Mouse (Mus musculus): Measurements from ENCODE around the gene Arid2. TPM values are rescaled to one million over a fixed set of nuclear protein-coding genes. Genes with fewer than 3 reads are reported as not detected.

Gene Arid2
- total and polyA plus RNA-seq, 3 experiments, result 11.9 to 14.1 (median 13.3) TPM

- in situ Hi-C loops (cut with MboI; ENCODE audit: low pct_ligation_motif_present, low pct_unique_long_range_greater_than_20kb, low sequenced_read_pairs), result no loop called here
- dilution Hi-C loops (cut with MboI; ENCODE audit: extremely low pct_ligation_motif_present, extremely low pct_unique_long_range_greater_than_20kb, low sequenced_read_pairs), result no loop called here
- TF ChIP-seq MEF2A (IDR thresholded peaks at IDR 0.05; ENCODE audit: borderline replicate concordance, low read depth, low read length) (no peak), KAT2A (IDR thresholded peaks at IDR 0.05; ENCODE audit: insufficient replicate concordance, low read length) (no peak), BHLHE40 (IDR thresholded peaks at IDR 0.05; ENCODE audit: low read depth, low read length) (no peak), MAFK (IDR thresholded peaks at IDR 0.05; ENCODE audit: insufficient replicate concordance, low read length) (no peak), ELF1 (IDR thresholded peaks at IDR 0.05; ENCODE audit: low read depth, low read length) (no peak)
- Histone ChIP-seq H3K79me2 (replicated peaks; ENCODE audit: control insufficient read depth, extremely low read depth, insufficient read depth, poor library complexity, severe bottlenecking) (peaks cover 18% of the 10 kb centered on the region), H3K4me2 (ENCODE audit: insufficient read depth, low read depth, poor library complexity, severe bottlenecking) (no peak overlapping the region), H3K9ac (ENCODE audit: insufficient read depth, low read depth) (no peak overlapping the region), H3K27ac (ENCODE audit: insufficient read depth, low read depth) (no peak overlapping the region), H3K36me3 (replicated peaks in 1 of 2; ENCODE audit: control insufficient read depth in 1 of 2, insufficient read depth in 1 of 2, low read length in 1 of 2) (peaks cover 46 to 70% of the 10 kb centered on the region in 2 experiments), H3K9me3 (replicated peaks; ENCODE audit: low read length) (peaks cover 10% of the 10 kb centered on the region), H3K4me1 (ENCODE audit: control insufficient read depth in 1 of 2, insufficient read depth in 2 of 2) (peaks cover 3 to 24% of the 10 kb centered on the region in 2 experiments; a peak in 2 of 4 replicates), H3K27me3 (replicated peaks) (no peaks in the 10 kb centered on the region), H3K4me3 (replicated peaks in 1 of 3; ENCODE audit: low read depth in 2 of 3, low read length in 2 of 3, poor library complexity in 1 of 3) (no peak overlapping the region)
- DNase-seq (ENCODE audit: extremely low read depth), result no peak
These were observed 10.3 kb upstream of the Arid2 start for GRCm38 (mm10) chr15:96277061-96277460.

GRCm38 (mm10) chr15:96281236-96281635, 6.1 kb upstream of the Arid2 start:
- peaks cover 39 to 57% of the 10 kb centered on the region in 2 experiments for H3K36me3 ChIP-seq (replicated peaks in 1 of 2; ENCODE audit: control insufficient read depth in 1 of 2, insufficient read depth in 1 of 2, low read length in 1 of 2)

GRCm38 (mm10) chr15:96283141-96283540, 4.2 kb upstream of the Arid2 start:
- H3K36me3 ChIP-seq (replicated peaks in 1 of 2; ENCODE audit: control insufficient read depth in 1 of 2, insufficient read depth in 1 of 2, low read length in 1 of 2), result peaks cover 23 to 41% of the 10 kb centered on the region in 2 experiments
- H3K4me3 ChIP-seq (replicated peaks in 1 of 3; ENCODE audit: low read depth in 2 of 3, low read length in 2 of 3, poor library complexity in 1 of 3), result no peak overlapping the region
- H3K4me1 ChIP-seq (ENCODE audit: control insufficient read depth in 1 of 2, insufficient read depth in 2 of 2), result peaks cover 3 to 38% of the 10 kb centered on the region in 2 experiments; a peak in 2 of 4 replicates
- H3K27ac ChIP-seq (ENCODE audit: insufficient read depth, low read depth), result no peak overlapping the region
- no peaks in the 10 kb centered on the region for H3K27me3 ChIP-seq (replicated peaks)
- peak overlapping the region; percentile 94; the same call in 1 of the 2 replicates for H3K9ac ChIP-seq (ENCODE audit: insufficient read depth, low read depth)
- peaks cover 10% of the 10 kb centered on the region for H3K9me3 ChIP-seq (replicated peaks; ENCODE audit: low read length)
- DNase-seq (ENCODE audit: extremely low read depth), result no peak
- H3K4me2 ChIP-seq (ENCODE audit: insufficient read depth, low read depth, poor library complexity, severe bottlenecking), result 0 out of 2 replicates have a peak overlapping the region, but pooled peaks have one; percentile 68
- TF ChIP-seq RAD21 (IDR thresholded peaks at IDR 0.05; ENCODE audit: low read depth, low read length) (no peak), CHD2 (IDR thresholded peaks at IDR 0.05; ENCODE audit: low read length) (no peak), ZC3H11A (IDR thresholded peaks at IDR 0.05; ENCODE audit: low read depth, low read length) (no peak), MYC (IDR thresholded peaks at IDR 0.05; ENCODE audit: low read depth, low read length) (0 out of 2 replicates have a peak, but pooled peaks have one; percentile 9), NELFE (IDR thresholded peaks at IDR 0.05; ENCODE audit: low read depth, low read length) (no peak), JUN (IDR thresholded peaks at IDR 0.05; ENCODE audit: insufficient read depth, low read depth, low read length) (no peak), PAX5 (IDR thresholded peaks at IDR 0.05; ENCODE audit: low read length) (no peak), MXI1 (IDR thresholded peaks at IDR 0.05; ENCODE audit: low read depth, low read length) (0 out of 2 replicates have a peak, but pooled peaks have one; percentile 6)
- peaks cover 37% of the 10 kb centered on the region for H3K79me2 ChIP-seq (replicated peaks; ENCODE audit: control insufficient read depth, extremely low read depth, insufficient read depth, poor library complexity, severe bottlenecking)
- dilution Hi-C loops (cut with MboI; ENCODE audit: extremely low pct_ligation_motif_present, extremely low pct_unique_long_range_greater_than_20kb, low sequenced_read_pairs), result no loop called here
- in situ Hi-C loops (cut with MboI; ENCODE audit: low pct_ligation_motif_present, low pct_unique_long_range_greater_than_20kb, low sequenced_read_pairs), result no loop called here

More at GRCm38 (mm10) chr15:96281236-96281635, 6.1 kb upstream of the Arid2 start:
- Histone ChIP-seq H3K9me3 (replicated peaks; ENCODE audit: low read length) (peaks cover 10% of the 10 kb centered on the region), H3K9ac (ENCODE audit: insufficient read depth, low read depth) (no peak overlapping the region), H3K27ac (ENCODE audit: insufficient read depth, low read depth) (no peak overlapping the region), H3K27me3 (replicated peaks) (no peaks in the 10 kb centered on the region), H3K79me2 (replicated peaks; ENCODE audit: control insufficient read depth, extremely low read depth, insufficient read depth, poor library complexity, severe bottlenecking) (peaks cover 41% of the 10 kb centered on the region), H3K4me1 (ENCODE audit: control insufficient read depth in 1 of 2, insufficient read depth in 2 of 2) (peaks cover 3 to 41% of the 10 kb centered on the region in 2 experiments; a peak in 2 of 4 replicates), H3K4me2 (ENCODE audit: insufficient read depth, low read depth, poor library complexity, severe bottlenecking) (no peak overlapping the region), H3K4me3 (replicated peaks in 1 of 3; ENCODE audit: low read depth in 2 of 3, low read length in 2 of 3, poor library complexity in 1 of 3) (no peak overlapping the region)
- dilution Hi-C loops (cut with MboI; ENCODE audit: extremely low pct_ligation_motif_present, extremely low pct_unique_long_range_greater_than_20kb, low sequenced_read_pairs) (no loop called here), in situ Hi-C loops (cut with MboI; ENCODE audit: low pct_ligation_motif_present, low pct_unique_long_range_greater_than_20kb, low sequenced_read_pairs) (no loop called here)
- no peak for TF ChIP-seq POLR2AphosphoS2 (IDR thresholded peaks at IDR 0.05; ENCODE audit: low read depth, low read length)
- TF ChIP-seq RCOR1 (conservative IDR thresholded peaks at IDR 0.05; ENCODE audit: low read depth, low read length), result no peak
- no peak for TF ChIP-seq CTCF (conservative IDR thresholded peaks at IDR 0.05 in 1 of 2, IDR thresholded peaks at IDR 0.05 in 1 of 2; ENCODE audit: low read depth in 2 of 2, low read length in 2 of 2)
- TF ChIP-seq POLR2A (IDR thresholded peaks at IDR 0.05; ENCODE audit: low read depth, low read length), result no peak
- TF ChIP-seq SIN3A (IDR thresholded peaks at IDR 0.05; ENCODE audit: low read length), result no peak
- TF ChIP-seq NELFE (IDR thresholded peaks at IDR 0.05; ENCODE audit: low read depth, low read length), result no peak
- no peak for TF ChIP-seq IRF4 (IDR thresholded peaks at IDR 0.05; ENCODE audit: low read depth, low read length)
- TF ChIP-seq ZNF384 (IDR thresholded peaks at IDR 0.05; ENCODE audit: low read depth, low read length), result no peak
- no peak for TF ChIP-seq USF1 (IDR thresholded peaks at IDR 0.05; ENCODE audit: low read depth, low read length)
- TF ChIP-seq ZC3H11A (IDR thresholded peaks at IDR 0.05; ENCODE audit: low read depth, low read length), result no peak
- no peak for TF ChIP-seq E2F4 (IDR thresholded peaks at IDR 0.05; ENCODE audit: insufficient replicate concordance, low read depth, low read length)
- DNase-seq (ENCODE audit: extremely low read depth), result no peak
